Mouse (Mus musculus) embryonic facial prominence, embryonic 10.5 days (tissue): ENCODE results near the gene Zfp36l1. TPM values are rescaled to one million over a fixed set of nuclear protein-coding genes. Genes with fewer than 3 reads are reported as not detected.
A peak's percentile ranks its signal among the peaks of the same experiment; 100 is the strongest.

Experiments
- DNase-seq: peaks from one replicate; pipeline ENCODE4 v3.0.0-alpha.2; 2017; ENCODE audit warnings: low spot score
- H3K27ac ChIP-seq: fragments of 300-500 bp; sonication (generic); replicated peaks from 2 replicates; pipeline ENCODE4 v1.5.1; 2016; ENCODE audit warnings: mild to moderate bottlenecking
- H3K27me3 ChIP-seq: fragments of 300-500 bp; sonication (generic); replicated peaks from 2 replicates; pipeline ENCODE4 v1.6.1; 2016; ENCODE audit warnings: low read depth, mild to moderate bottlenecking; ENCODE audit not compliant: poor library complexity, severe bottlenecking
- H3K36me3 ChIP-seq: fragments of 300-500 bp; sonication (generic); replicated peaks from 2 replicates; pipeline ENCODE4 v1.6.1; 2016; ENCODE audit warnings: mild to moderate bottlenecking, moderate library complexity
- H3K4me1 ChIP-seq: fragments of 300-500 bp; sonication (generic); 2 replicates; pipeline ENCODE4 v1.6.1; 2016
- H3K4me3 ChIP-seq: fragments of 300-500 bp; sonication (generic); 2 replicates; pipeline ENCODE4 v1.5.1; 2016; ENCODE audit warnings: mild to moderate bottlenecking, moderate library complexity
- H3K9me3 ChIP-seq: fragments of 300-500 bp; sonication (generic); 2 replicates; pipeline ENCODE4 v1.6.1; 2016; ENCODE audit warnings: mild to moderate bottlenecking
- WGBS: fragments of 180-500 bp; shearing (Covaris S2); methylation state at CpG from one replicate; pipeline ENCODE4 v1.1.7; 2016; 5-methylcytosine and 5-hydroxymethylcytosine counted together
- polyA plus RNA-seq: library from polyadenylated mRNA; unstranded; fragments of >200 nt; fragmentation: Nextera tagmentation; extraction: Ambion mirVana; gene quantifications from 2 replicates; pipeline ENCODE4 v1.2.1, GENCODE M21; 2016

Zfp36l1 gene
- polyA plus RNA-seq, 1 experiment from 2014 or later = 119 TPM

GRCm38 (mm10) chr12:80092787-80093186 is 20.0 kb downstream of the Zfp36l1 start:
- no peaks in the 10 kb centered on the region for H3K9me3 ChIP-seq
- no peak for DNase-seq
- no peak overlapping the region for H3K4me3 ChIP-seq
- no peaks in the 10 kb centered on the region for H3K27me3 ChIP-seq
- H3K27ac ChIP-seq = peak overlapping the region; percentile 41; the same call in 1 of the 2 replicates
- H3K36me3 ChIP-seq = no peaks in the 10 kb centered on the region
- H3K4me1 ChIP-seq = peaks cover 21% of the 10 kb centered on the region

DNA sequence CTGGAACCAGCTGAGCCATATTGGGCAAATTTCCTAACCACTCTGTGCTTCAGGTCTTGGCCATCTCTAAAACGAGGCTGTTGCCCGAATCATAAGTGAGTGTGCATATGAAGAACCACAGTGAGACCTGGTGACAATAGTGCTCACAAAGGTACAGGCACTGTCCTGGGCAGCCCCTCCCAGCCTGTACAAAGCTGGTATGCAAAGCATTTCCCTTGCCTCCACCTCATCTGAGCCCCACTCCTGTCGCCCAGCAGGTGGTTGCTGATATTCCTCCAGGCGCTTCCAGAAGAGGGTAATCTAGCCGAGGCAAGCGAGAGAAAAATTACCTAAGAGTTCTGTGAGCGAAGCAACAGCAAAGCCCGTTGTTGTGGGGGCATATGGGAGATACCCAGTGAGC is 21.7 kb downstream of the Zfp36l1 start:
- Histone ChIP-seq H3K27ac (peak overlapping the region; percentile 41; the same call in 1 of the 2 replicates), H3K36me3 (no peaks in the 10 kb centered on the region), H3K9me3 (no peaks in the 10 kb centered on the region), H3K4me3 (no peak overlapping the region), H3K27me3 (no peaks in the 10 kb centered on the region), H3K4me1 (peaks cover 17% of the 10 kb centered on the region)
- DNase-seq = no peak
- 36% methylated on average over 8 of the region's 8 CpGs for WGBS

- Histone ChIP-seq H3K27ac (peak overlapping the region; percentile 11; the same call in 1 of the 2 replicates), H3K27me3 (no peaks in the 10 kb centered on the region), H3K9me3 (no peaks in the 10 kb centered on the region), H3K4me1 (peaks cover 20% of the 10 kb centered on the region), H3K4me3 (no peak overlapping the region), H3K36me3 (no peaks in the 10 kb centered on the region)
- WGBS = 64% methylated on average over 5 of the region's 5 CpGs
- DNase-seq = no peak
Observed at GRCm38 (mm10) chr12:80090529-80090928, 22.3 kb downstream of the Zfp36l1 start.

- H3K4me1 ChIP-seq = peaks cover 44% of the 10 kb centered on the region
- 92% methylated on average over 4 of the region's 4 CpGs for WGBS
- H3K36me3 ChIP-seq = no peaks in the 10 kb centered on the region
- no peaks in the 10 kb centered on the region for H3K9me3 ChIP-seq
- no peak overlapping the region for H3K27ac ChIP-seq
- DNase-seq = no peak
- H3K27me3 ChIP-seq = no peaks in the 10 kb centered on the region
- no peak overlapping the region for H3K4me3 ChIP-seq
Observed at GRCm38 (mm10) chr12:80088143-80088542, 24.7 kb downstream of the Zfp36l1 start.

GRCm38 (mm10) chr12:80084446-80085112 is 28.2 kb downstream of the Zfp36l1 start:
- Histone ChIP-seq H3K4me3 (0 out of 2 replicates have a peak overlapping the region, but pooled peaks have one; percentile 4), H3K9me3 (no peaks in the 10 kb centered on the region), H3K36me3 (no peaks in the 10 kb centered on the region), H3K27ac (peak overlapping the region; percentile 76), H3K4me1 (peaks cover 49% of the 10 kb centered on the region), H3K27me3 (no peaks in the 10 kb centered on the region)
- DNase-seq = no peak
- 39% methylated on average over 7 of the region's 7 CpGs for WGBS

- WGBS = 6% methylated on average over 3 of the region's 3 CpGs
- H3K4me3 ChIP-seq = 0 out of 2 replicates have a peak overlapping the region, but pooled peaks have one; percentile 4
- H3K27me3 ChIP-seq = no peaks in the 10 kb centered on the region
- no peaks in the 10 kb centered on the region for H3K36me3 ChIP-seq
- DNase-seq = peak; percentile 58
- H3K4me1 ChIP-seq = peaks cover 49% of the 10 kb centered on the region
- peak overlapping the region; percentile 76 for H3K27ac ChIP-seq
- no peaks in the 10 kb centered on the region for H3K9me3 ChIP-seq
Observed at GRCm38 (mm10) chr12:80083937-80084336, 28.9 kb downstream of the Zfp36l1 start.

DNA sequence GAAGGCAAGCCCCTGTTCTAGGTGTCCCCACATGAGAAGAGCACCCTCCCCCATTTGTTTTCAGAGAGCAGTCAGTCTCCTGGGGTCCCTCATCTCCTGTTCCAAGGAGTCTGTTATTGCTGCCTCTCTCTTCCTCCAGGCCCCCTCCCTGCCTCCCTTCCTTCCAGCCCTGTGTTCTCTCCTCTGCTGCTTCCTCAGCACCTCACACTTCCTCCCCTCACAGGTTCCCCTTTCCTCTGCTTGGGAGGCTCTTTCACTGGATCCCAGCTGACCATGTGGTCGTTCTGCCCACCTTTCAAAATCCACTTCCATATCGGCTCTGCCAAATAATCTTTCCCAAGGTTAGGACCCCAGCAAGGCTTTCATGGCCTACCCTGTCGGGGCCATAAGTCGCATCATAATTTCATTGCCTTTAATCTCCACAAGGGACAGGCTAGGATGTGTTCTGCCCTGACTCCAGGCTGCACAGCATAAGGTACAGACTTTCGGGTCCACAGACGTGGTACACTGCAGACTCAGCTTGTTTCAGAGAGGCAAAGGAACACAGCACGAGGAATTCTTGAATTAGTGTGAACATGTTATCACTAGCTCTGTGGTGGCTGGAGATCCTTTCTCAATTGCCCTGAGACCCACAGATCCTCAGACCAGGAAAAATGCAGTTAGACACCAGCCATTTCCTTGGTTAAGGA is 29.5 kb downstream of the Zfp36l1 start:
- no peaks in the 10 kb centered on the region for H3K9me3 ChIP-seq
- WGBS = 72% methylated on average over 7 of the region's 7 CpGs
- H3K4me1 ChIP-seq = peaks cover 49% of the 10 kb centered on the region
- no peaks in the 10 kb centered on the region for H3K36me3 ChIP-seq
- H3K27ac ChIP-seq = peak overlapping the region; percentile 76
- no peak overlapping the region for H3K4me3 ChIP-seq
- DNase-seq = no peak
- no peaks in the 10 kb centered on the region for H3K27me3 ChIP-seq

DNA sequence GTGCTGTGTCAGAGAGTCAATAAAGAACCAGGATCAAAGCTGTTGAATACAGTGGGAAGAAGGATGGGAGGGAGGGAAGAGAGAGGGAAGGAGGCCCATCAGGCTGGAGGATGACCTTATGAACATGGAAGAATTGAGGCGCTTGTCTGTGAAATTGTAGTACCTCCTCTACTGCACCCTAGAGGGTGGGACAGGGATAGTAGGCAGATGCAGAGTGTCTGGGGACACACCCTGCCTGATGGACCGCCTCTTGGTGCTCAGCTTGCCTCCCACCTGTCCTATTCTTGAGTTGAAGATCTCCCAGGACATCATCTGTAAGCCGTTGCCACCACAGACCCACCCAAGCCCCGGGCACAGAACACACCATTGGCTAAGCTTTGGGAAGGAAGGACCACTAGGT is 30.1 kb downstream of the Zfp36l1 start:
- Histone ChIP-seq H3K27me3 (no peaks in the 10 kb centered on the region), H3K4me3 (no peak overlapping the region), H3K36me3 (no peaks in the 10 kb centered on the region), H3K4me1 (peaks cover 49% of the 10 kb centered on the region), H3K9me3 (no peaks in the 10 kb centered on the region), H3K27ac (peak overlapping the region; percentile 76)
- DNase-seq = no peak
- 86% methylated on average over 4 of the region's 4 CpGs for WGBS

DNA sequence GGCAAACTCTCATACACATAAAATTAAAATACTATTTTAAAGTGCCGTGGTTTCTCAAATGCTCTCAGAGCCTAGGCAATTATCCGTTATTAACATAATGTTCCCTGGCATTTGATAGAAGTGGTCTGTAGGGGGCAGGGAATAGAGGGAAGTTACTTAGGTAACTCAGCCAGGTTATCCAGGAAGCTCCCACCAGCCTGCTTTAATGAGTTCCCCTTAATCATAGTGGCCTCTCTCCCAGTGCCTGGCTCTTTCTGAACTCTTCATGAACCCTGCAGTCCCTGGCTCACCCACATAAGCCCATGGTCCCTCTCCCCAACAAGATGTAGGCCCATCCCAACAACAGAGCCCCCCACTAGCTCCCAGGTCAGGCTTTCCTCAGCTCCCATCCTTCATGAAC is 31.4 kb downstream of the Zfp36l1 start:
- Histone ChIP-seq H3K27me3 (no peaks in the 10 kb centered on the region), H3K9me3 (no peaks in the 10 kb centered on the region), H3K4me1 (peaks cover 49% of the 10 kb centered on the region), H3K27ac (peak overlapping the region; percentile 51; the same call in 1 of the 2 replicates), H3K4me3 (no peak overlapping the region), H3K36me3 (no peaks in the 10 kb centered on the region)
- no peak for DNase-seq
- WGBS = 73% methylated on average over 2 of the region's 2 CpGs

DNA sequence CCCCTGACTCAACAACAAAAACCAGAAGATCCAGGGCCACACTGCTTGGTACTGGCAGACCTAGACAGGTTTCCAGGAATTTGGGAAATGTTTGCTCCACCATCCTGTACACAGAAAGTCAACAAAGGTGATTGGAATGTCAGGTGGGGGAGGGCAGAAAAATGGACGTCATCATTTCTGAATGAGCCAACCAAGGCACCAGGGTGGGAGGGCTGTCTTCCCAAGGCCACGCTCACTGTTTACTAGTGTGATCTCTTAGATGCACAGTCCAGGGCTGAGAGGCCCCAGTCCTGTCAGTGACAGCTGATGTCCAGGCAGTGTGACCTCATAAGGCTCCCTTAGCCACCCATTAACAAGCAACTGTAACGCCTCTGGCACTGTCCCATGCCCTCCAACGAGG is 32.9 kb downstream of the Zfp36l1 start:
- Histone ChIP-seq H3K9me3 (no peaks in the 10 kb centered on the region), H3K4me1 (peaks cover 40% of the 10 kb centered on the region), H3K4me3 (no peak overlapping the region), H3K27ac (0 out of 2 replicates have a peak overlapping the region, but pooled peaks have one; percentile 5), H3K36me3 (no peaks in the 10 kb centered on the region), H3K27me3 (no peaks in the 10 kb centered on the region)
- WGBS = 85% methylated on average over 4 of the region's 4 CpGs
- DNase-seq = no peak

DNA sequence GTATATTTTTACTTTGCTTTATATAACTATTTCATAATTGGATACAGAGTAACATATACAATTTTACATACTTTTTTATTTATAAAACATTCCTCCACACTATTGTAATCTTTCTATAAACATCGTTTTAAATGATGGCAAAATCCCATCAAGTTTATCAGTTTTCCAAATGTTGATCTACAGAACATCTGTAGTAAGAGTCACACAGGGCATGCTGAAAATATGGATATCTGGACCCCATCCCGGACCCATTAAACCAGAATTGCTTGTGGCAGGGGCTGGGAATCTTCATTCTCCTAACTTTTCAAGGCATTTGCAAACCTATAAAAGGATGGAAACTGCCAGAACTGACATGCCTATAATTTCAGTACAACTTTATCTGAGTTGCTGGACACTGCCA is 38.5 kb downstream of the Zfp36l1 start:
- Histone ChIP-seq H3K4me1 (peaks cover 4% of the 10 kb centered on the region; the same call in 1 of the 2 replicates), H3K36me3 (no peaks in the 10 kb centered on the region), H3K27ac (no peak overlapping the region), H3K9me3 (no peaks in the 10 kb centered on the region), H3K4me3 (no peak overlapping the region), H3K27me3 (no peaks in the 10 kb centered on the region)
- no peak for DNase-seq
- WGBS = 84% methylated on average over 2 of the region's 2 CpGs

GRCm38 (mm10) chr12:80070534-80071287 is 42.1 kb downstream of the Zfp36l1 start:
- Histone ChIP-seq H3K36me3 (no peaks in the 10 kb centered on the region), H3K4me3 (no peak overlapping the region), H3K9me3 (no peaks in the 10 kb centered on the region), H3K4me1 (peaks cover 12% of the 10 kb centered on the region), H3K27ac (no peak overlapping the region), H3K27me3 (no peaks in the 10 kb centered on the region)
- DNase-seq = no peak
- WGBS = 56% methylated on average over 8 of the region's 8 CpGs
